Mouse (Mus musculus): ENCODE measurements around the gene Ebf1.

DNA sequence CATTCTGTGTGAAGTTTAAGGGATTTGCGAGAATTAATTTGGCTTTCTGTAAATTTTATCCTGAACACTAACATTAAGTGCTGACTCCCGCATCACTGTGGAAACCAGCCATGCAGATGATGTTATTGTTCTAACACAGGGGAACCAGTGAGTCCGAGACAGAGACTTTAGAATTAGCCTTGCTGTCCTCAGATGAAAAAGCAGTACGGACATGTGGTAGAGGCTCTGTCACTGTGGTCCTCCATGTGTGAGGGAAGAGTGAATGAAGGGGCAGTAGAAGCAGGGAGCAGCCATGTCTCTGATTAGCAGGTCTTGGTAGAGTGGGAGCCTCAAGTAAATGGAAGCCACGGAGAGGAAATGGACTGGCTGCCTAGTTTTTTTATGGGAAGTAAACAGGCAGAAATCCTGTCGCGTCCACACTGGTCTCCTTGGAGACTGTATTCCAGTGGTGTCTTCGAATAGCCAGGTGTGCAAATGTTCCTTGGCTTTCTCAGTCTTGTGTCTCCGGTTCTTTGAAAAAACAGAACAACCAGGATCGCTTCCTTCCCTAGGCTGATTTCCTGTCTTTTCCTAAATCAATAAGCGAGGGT is 84.2 kb downstream of the Ebf1 start:
- no peak for TF ChIP-seq EP300 (IDR thresholded peaks at IDR 0.05; ENCODE audit: low read depth)
- TF ChIP-seq CTCF (IDR thresholded peaks at IDR 0.05; ENCODE audit: low read depth) = no peak
